In the genomic region with DNA sequence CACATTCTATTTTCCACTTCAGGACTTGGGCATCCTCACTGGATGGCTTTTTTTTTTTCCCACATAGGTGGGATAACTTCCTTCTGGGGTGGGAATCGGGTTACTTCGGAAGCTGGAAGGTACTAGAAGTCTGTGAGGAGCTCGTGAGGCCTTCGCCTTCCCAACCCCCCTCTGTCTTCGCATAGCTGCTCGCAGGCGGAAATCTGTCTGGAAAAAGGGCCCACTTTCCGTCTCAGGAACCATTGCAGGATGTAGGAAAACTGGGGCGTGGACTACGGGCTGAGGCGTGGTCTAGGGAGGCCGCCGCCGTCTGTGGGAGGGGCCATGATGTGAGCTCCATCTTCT, we compare ENCODE assay signal across 8 mouse cellular contexts. TPM values are rescaled to one million over a fixed set of nuclear protein-coding genes. Genes with fewer than 3 reads are reported as not detected.
DNase-seq lines count a peak whose midpoint lies in the region; ATAC-seq and TF ChIP-seq lines count a peak whose summit lies in the region.

No protein-coding gene starts in this region.

- WGBS in heart, embryonic 10.5 days, result 0% methylated on average over 14 of the region's 14 CpGs
- 3% methylated on average over 14 of the region's 14 CpGs for WGBS in thymus, adult 2 months
- 2% methylated on average over 14 of the region's 14 CpGs for WGBS in liver, embryonic 12.5 days (ENCODE audit: insufficient replicate concordance)

- no peak for TF ChIP-seq CTCF in thymus, adult 2 months (IDR thresholded peaks at IDR 0.05; ENCODE audit: borderline replicate concordance, control insufficient read depth, extremely low read depth, insufficient read depth, low read length, poor library complexity)

- peak overlapping the region; percentile 88 for H3K4me3 ChIP-seq in heart, embryonic 10.5 days
- peak overlapping the region; percentile 51 for H3K4me3 ChIP-seq in thymus, adult 2 months (ENCODE audit: control insufficient read depth, insufficient read depth, low read length)
- H3K4me3 ChIP-seq in liver, embryonic 12.5 days, result peak overlapping the region; percentile 81

- peaks cover 43% of the 10 kb centered on the region for H3K4me1 ChIP-seq in heart, embryonic 10.5 days
- H3K4me1 ChIP-seq in thymus, adult 2 months (replicated peaks; ENCODE audit: control insufficient read depth, insufficient read depth, low read length), result peaks cover 17% of the 10 kb centered on the region
- H3K4me1 ChIP-seq in liver, embryonic 12.5 days, result peaks cover 29% of the 10 kb centered on the region

- no peak for ATAC-seq in liver, embryonic 12.5 days

- DNase-seq in heart, embryonic 10.5 days (ENCODE audit: low spot score), result no peak
- DNase-seq in heart, postnatal 14 days, result no peak
- no peak for DNase-seq in thymus, adult 2 months
- no peak for DNase-seq in thymus, adult 18-20 months
- no peak for DNase-seq in frontal cortex, postnatal 10 days (ENCODE audit: low spot score in 2 of 2)
- no peak for DNase-seq in layer of hippocampus, postnatal 36 days
- no peak for DNase-seq in thymus, postnatal 36 days

- H3K27me3 ChIP-seq in heart, embryonic 10.5 days (ENCODE audit: insufficient read depth, poor library complexity, severe bottlenecking), result no peaks in the 10 kb centered on the region
- no peaks in the 10 kb centered on the region for H3K27me3 ChIP-seq in thymus, adult 2 months (ENCODE audit: control insufficient read depth, insufficient read depth, low read length)
- peaks cover 20% of the 10 kb centered on the region; the same call in 1 of the 2 replicates for H3K27me3 ChIP-seq in liver, embryonic 12.5 days (replicated peaks)

- TF ChIP-seq POLR2A in thymus, adult 2 months (IDR thresholded peaks at IDR 0.05; ENCODE audit: control insufficient read depth, extremely low read depth, insufficient read depth, low read length, poor library complexity), result no peak

- no peaks in the 10 kb centered on the region for H3K9me3 ChIP-seq in heart, embryonic 10.5 days
- H3K9me3 ChIP-seq in liver, embryonic 12.5 days (replicated peaks), result no peaks in the 10 kb centered on the region

- H3K9ac ChIP-seq in liver, embryonic 12.5 days, result peak overlapping the region; percentile 64

- H3K4me2 ChIP-seq in liver, embryonic 12.5 days, result peak overlapping the region; percentile 95

- intact Hi-C loops in heart, postnatal 14 days (cut with DNase I), result loop anchor here (2.0 kb wide), 1 partner anchor 23 kb away; a partner anchor contains a TSS

- peaks cover 23% of the 10 kb centered on the region for H3K36me3 ChIP-seq in heart, embryonic 10.5 days
- H3K36me3 ChIP-seq in thymus, adult 2 months (ENCODE audit: control insufficient read depth, insufficient read depth, low read length), result peaks cover 19% of the 10 kb centered on the region
- peaks cover 32% of the 10 kb centered on the region for H3K36me3 ChIP-seq in liver, embryonic 12.5 days

- H3K27ac ChIP-seq in heart, embryonic 10.5 days, result peak overlapping the region; percentile 96
- H3K27ac ChIP-seq in thymus, adult 2 months (ENCODE audit: control insufficient read depth, insufficient read depth, low read length), result peak overlapping the region; percentile 33; the same call in 1 of the 2 replicates
- peak overlapping the region; percentile 93; the same call in 1 of the 2 replicates for H3K27ac ChIP-seq in liver, embryonic 12.5 days

RNA-seq across cellular contexts. Expression of a gene that starts 0.2 kb away (rescaled TPM):
- 56.4 and 76.5 TPM in 2 replicates for polyA plus RNA-seq in heart, embryonic 10.5 days (2016; fragmentation: Nextera tagmentation; extraction: Ambion mirVana)
- 10 to 100 TPM; 17.0 to 21.0 TPM for total RNA-seq in heart, postnatal 14 days (2021)
- 111 and 113 TPM in 2 replicates for polyA plus RNA-seq in thymus, adult 2 months (2012; rRNA removed)
- polyA plus RNA-seq in liver, embryonic 12.5 days (2016; fragmentation: Nextera tagmentation; extraction: Ambion mirVana), result 33.5 and 35.1 TPM in 2 replicates
- total RNA-seq in layer of hippocampus, postnatal 36 days (2021), result 10 to 100 TPM; 35.6 to 39.6 TPM

RNA-seq across cellular contexts. Expression of a gene that starts 22.9 kb away (rescaled TPM):
- 432 and 538 TPM in 2 replicates for polyA plus RNA-seq in heart, embryonic 10.5 days (2016; fragmentation: Nextera tagmentation; extraction: Ambion mirVana)
- 100 to 1,000 TPM; 728 to 743 TPM for total RNA-seq in heart, postnatal 14 days (2021)
- 531 and 647 TPM in 2 replicates for polyA plus RNA-seq in thymus, adult 2 months (2012; rRNA removed)
- polyA plus RNA-seq in liver, embryonic 12.5 days (2016; fragmentation: Nextera tagmentation; extraction: Ambion mirVana), result 296 and 312 TPM in 2 replicates
- total RNA-seq in layer of hippocampus, postnatal 36 days (2021), result 100 to 1,000 TPM; 199 to 204 TPM

RNA-seq across cellular contexts. Expression of a gene that starts 34.8 kb away (rescaled TPM):
- polyA plus RNA-seq in heart, embryonic 10.5 days (2016; fragmentation: Nextera tagmentation; extraction: Ambion mirVana), result 61.2 and 72.0 TPM in 2 replicates
- 10 to 100 TPM; 11.6 to 14.5 TPM for total RNA-seq in heart, postnatal 14 days (2021)
- 6.0 and 6.4 TPM in 2 replicates for polyA plus RNA-seq in thymus, adult 2 months (2012; rRNA removed)
- 43.0 and 50.0 TPM in 2 replicates for polyA plus RNA-seq in liver, embryonic 12.5 days (2016; fragmentation: Nextera tagmentation; extraction: Ambion mirVana)
- total RNA-seq in layer of hippocampus, postnatal 36 days (2021), result 10 to 100 TPM; 37.7 to 39.1 TPM

RNA-seq across cellular contexts. Expression of a gene that starts 35.2 kb away (rescaled TPM):
- polyA plus RNA-seq in heart, embryonic 10.5 days (2016; fragmentation: Nextera tagmentation; extraction: Ambion mirVana), result 40.2 and 58.0 TPM in 2 replicates
- 10 to 100 TPM; 68.2 to 76.3 TPM for total RNA-seq in heart, postnatal 14 days (2021)
- polyA plus RNA-seq in thymus, adult 2 months (2012; rRNA removed), result 134 and 166 TPM in 2 replicates
- polyA plus RNA-seq in liver, embryonic 12.5 days (2016; fragmentation: Nextera tagmentation; extraction: Ambion mirVana), result 44.3 and 45.9 TPM in 2 replicates
- 100 to 1,000 TPM in 1 of 2 experiments, 10 to 100 TPM in 1; 82.6 to 100 TPM for total RNA-seq in layer of hippocampus, postnatal 36 days (2021)

RNA-seq across cellular contexts. Expression of a gene that starts 46.8 kb away (rescaled TPM):
- polyA plus RNA-seq in heart, embryonic 10.5 days (2016; fragmentation: Nextera tagmentation; extraction: Ambion mirVana), result 14.9 and 20.6 TPM in 2 replicates
- total RNA-seq in heart, postnatal 14 days (2021), result 1 to 10 TPM; 1.1 to 1.4 TPM
- 3.1 and 3.6 TPM in 2 replicates for polyA plus RNA-seq in thymus, adult 2 months (2012; rRNA removed)
- polyA plus RNA-seq in liver, embryonic 12.5 days (2016; fragmentation: Nextera tagmentation; extraction: Ambion mirVana), result 3.1 and 3.4 TPM in 2 replicates
- 1 to 10 TPM; 9.0 to 9.6 TPM for total RNA-seq in layer of hippocampus, postnatal 36 days (2021)

Comparison
In these comparisons a context has a peak if more than half of its experiments do, and no peak if none do; other contexts are left out.
1. H3K27ac ChIP-seq: peak in every context shown above with its lines; median percentile 96 in heart, embryonic 10.5 days; 93 in liver, embryonic 12.5 days; 33 in thymus, adult 2 months.